Mouse (Mus musculus) forebrain, embryonic 10.5 days (tissue): Measurements from ENCODE around the gene Dctpp1. TPM values are rescaled to one million over a fixed set of nuclear protein-coding genes. Genes with fewer than 3 reads are reported as not detected.
A peak's percentile ranks its signal among the peaks of the same experiment; 100 is the strongest.

Experiments used
- DNase-seq: peaks from one replicate; pipeline ENCODE4 v3.0.0-alpha.2; 2017; ENCODE audit warnings: low spot score; ENCODE audit errors: extremely low spot score
- H3K27ac ChIP-seq: fragments of 300-500 bp; sonication (generic); 2 replicates; pipeline ENCODE4 v1.5.1; 2016; ENCODE audit warnings: mild to moderate bottlenecking
- H3K27me3 ChIP-seq: fragments of 300-500 bp; sonication (generic); 2 replicates; pipeline ENCODE4 v1.6.1; 2016; ENCODE audit warnings: mild to moderate bottlenecking; ENCODE audit not compliant: poor library complexity, severe bottlenecking
- H3K36me3 ChIP-seq: fragments of 300-500 bp; sonication (generic); replicated peaks from 2 replicates; pipeline ENCODE4 v1.6.1; 2016; ENCODE audit warnings: mild to moderate bottlenecking, moderate library complexity
- H3K4me1 ChIP-seq: fragments of 300-500 bp; sonication (generic); 2 replicates; pipeline ENCODE4 v1.6.1; 2016
- H3K4me3 ChIP-seq: fragments of 300-500 bp; sonication (generic); 2 replicates; pipeline ENCODE4 v1.5.1; 2016; ENCODE audit warnings: mild to moderate bottlenecking, moderate library complexity
- H3K9me3 ChIP-seq: fragments of 300-500 bp; sonication (generic); 2 replicates; pipeline ENCODE4 v1.6.1; 2016; ENCODE audit warnings: mild to moderate bottlenecking, moderate library complexity
- WGBS: fragments of 180-500 bp; shearing (Covaris S2); methylation state at CpG from one replicate; pipeline ENCODE4 v1.1.7; 2016; 5-methylcytosine and 5-hydroxymethylcytosine counted together
- polyA plus RNA-seq: library from polyadenylated mRNA; unstranded; fragments of >200 nt; fragmentation: Nextera tagmentation; extraction: Ambion mirVana; gene quantifications from 2 replicates; pipeline ENCODE4 v1.2.1, GENCODE M21; 2016

Dctpp1 gene
- polyA plus RNA-seq, 1 experiment from 2014 or later, result 383 TPM

GRCm38 (mm10) chr7:127234777-127235176 is 25.7 kb downstream of the Dctpp1 start:
- H3K27ac ChIP-seq, result no peak overlapping the region
- peaks cover 38% of the 10 kb centered on the region for H3K4me1 ChIP-seq
- peak overlapping the region; percentile 73 for H3K4me3 ChIP-seq
- no peak for DNase-seq
- H3K9me3 ChIP-seq, result peaks cover 27% of the 10 kb centered on the region
- 97% methylated on average over 2 of the region's 2 CpGs for WGBS
- H3K27me3 ChIP-seq, result no peaks in the 10 kb centered on the region
- H3K36me3 ChIP-seq, result peaks cover 75% of the 10 kb centered on the region

- no peak for DNase-seq
- Histone ChIP-seq H3K27ac (peak overlapping the region; percentile 100), H3K4me3 (peak overlapping the region; percentile 73), H3K9me3 (peaks cover 27% of the 10 kb centered on the region), H3K4me1 (peaks cover 39% of the 10 kb centered on the region), H3K36me3 (peaks cover 75% of the 10 kb centered on the region), H3K27me3 (no peaks in the 10 kb centered on the region)
- WGBS, result 8% methylated on average over 9 of the region's 9 CpGs
Observed at GRCm38 (mm10) chr7:127233765-127234164, 26.7 kb downstream of the Dctpp1 start.

GRCm38 (mm10) chr7:127233368-127233749 is 27.1 kb downstream of the Dctpp1 start:
- Histone ChIP-seq H3K27ac (peak overlapping the region; percentile 100), H3K27me3 (no peaks in the 10 kb centered on the region), H3K9me3 (peaks cover 27% of the 10 kb centered on the region), H3K36me3 (peaks cover 75% of the 10 kb centered on the region), H3K4me3 (peak overlapping the region; percentile 73), H3K4me1 (peaks cover 39% of the 10 kb centered on the region)
- under 1% methylated on average over 27 of the region's 27 CpGs for WGBS
- DNase-seq, result no peak

- peak; percentile 92 for DNase-seq
- peaks cover 39% of the 10 kb centered on the region for H3K4me1 ChIP-seq
- peaks cover 27% of the 10 kb centered on the region for H3K9me3 ChIP-seq
- WGBS, result under 1% methylated on average over 64 of the region's 64 CpGs
- H3K4me3 ChIP-seq, result peak within 1 kb of the TSS; percentile 73
- no peaks in the 10 kb centered on the region for H3K27me3 ChIP-seq
- H3K27ac ChIP-seq, result peak within 1 kb of the TSS; percentile 100
- peaks cover 73% of the 10 kb centered on the region for H3K36me3 ChIP-seq
Observed at GRCm38 (mm10) chr7:127232622-127233367, 27.7 kb downstream of the Dctpp1 start, which contains the start of the genes Zfp553 and Sept1. Gene Zfp553, plus strand, starts transcription at chr7:127233061. Gene Sept1, minus strand, starts transcription at chr7:127233130.

- WGBS, result 16% methylated on average over 20 of the region's 20 CpGs
Observed at GRCm38 (mm10) chr7:127231826-127232621, 28.5 kb downstream of the Dctpp1 start.

GRCm38 (mm10) chr7:127231376-127231775 is 29.1 kb downstream of the Dctpp1 start:
- 83% methylated on average over 3 of the region's 3 CpGs for WGBS
- Histone ChIP-seq H3K4me3 (peak overlapping the region; percentile 73), H3K27ac (peak overlapping the region; percentile 100), H3K27me3 (no peaks in the 10 kb centered on the region), H3K4me1 (peaks cover 39% of the 10 kb centered on the region), H3K9me3 (peaks cover 14% of the 10 kb centered on the region), H3K36me3 (peaks cover 71% of the 10 kb centered on the region)
- DNase-seq, result no peak

More at GRCm38 (mm10) chr7:127231826-127232621, 28.5 kb downstream of the Dctpp1 start:
- Histone ChIP-seq H3K4me3 (peak overlapping the region; percentile 73), H3K36me3 (peaks cover 73% of the 10 kb centered on the region), H3K9me3 (peaks cover 21% of the 10 kb centered on the region), H3K27ac (peak overlapping the region; percentile 100), H3K4me1 (peaks cover 39% of the 10 kb centered on the region), H3K27me3 (no peaks in the 10 kb centered on the region)
- no peak for DNase-seq

GRCm38 (mm10) chr7:127228615-127229303 is 31.8 kb downstream of the Dctpp1 start:
- no peaks in the 10 kb centered on the region for H3K9me3 ChIP-seq
- 69% methylated on average over 4 of the region's 4 CpGs for WGBS

GRCm38 (mm10) chr7:127225147-127225995 is 35.1 kb downstream of the Dctpp1 start:
- 91% methylated on average over 11 of the region's 11 CpGs for WGBS
- Histone ChIP-seq H3K27ac (peak overlapping the region; percentile 51; the same call in 1 of the 2 replicates), H3K4me1 (peaks cover 7% of the 10 kb centered on the region), H3K36me3 (peaks cover 77% of the 10 kb centered on the region), H3K27me3 (no peaks in the 10 kb centered on the region), H3K9me3 (no peaks in the 10 kb centered on the region), H3K4me3 (no peak overlapping the region)
- DNase-seq, result no peak

More at GRCm38 (mm10) chr7:127228615-127229303, 31.8 kb downstream of the Dctpp1 start:
- peaks cover 69% of the 10 kb centered on the region for H3K36me3 ChIP-seq
- peaks cover 30% of the 10 kb centered on the region for H3K4me1 ChIP-seq
- H3K4me3 ChIP-seq, result no peak overlapping the region
- peak; percentile 62 for DNase-seq
- no peaks in the 10 kb centered on the region for H3K27me3 ChIP-seq
- no peak overlapping the region for H3K27ac ChIP-seq

- H3K4me1 ChIP-seq, result no peaks in the 10 kb centered on the region
- DNase-seq, result no peak
- 91% methylated on average over 6 of the region's 6 CpGs for WGBS
- H3K36me3 ChIP-seq, result peaks cover 70% of the 10 kb centered on the region
- H3K27me3 ChIP-seq, result no peaks in the 10 kb centered on the region
- no peak overlapping the region for H3K27ac ChIP-seq
- H3K9me3 ChIP-seq, result no peaks in the 10 kb centered on the region
- H3K4me3 ChIP-seq, result no peak overlapping the region
Observed at GRCm38 (mm10) chr7:127224616-127225015, 35.9 kb downstream of the Dctpp1 start.

- Histone ChIP-seq H3K9me3 (no peaks in the 10 kb centered on the region), H3K27ac (no peak overlapping the region), H3K27me3 (no peaks in the 10 kb centered on the region), H3K4me1 (no peaks in the 10 kb centered on the region), H3K4me3 (no peak overlapping the region), H3K36me3 (peaks cover 62% of the 10 kb centered on the region)
- WGBS, result 91% methylated on average over 6 of the region's 6 CpGs
- DNase-seq, result no peak
Observed at GRCm38 (mm10) chr7:127223515-127224478, 36.7 kb downstream of the Dctpp1 start.

- WGBS, result 96% methylated on average over 3 of the region's 3 CpGs
- Histone ChIP-seq H3K36me3 (peaks cover 57% of the 10 kb centered on the region), H3K27ac (no peak overlapping the region), H3K4me1 (no peaks in the 10 kb centered on the region), H3K9me3 (no peaks in the 10 kb centered on the region), H3K27me3 (no peaks in the 10 kb centered on the region), H3K4me3 (no peak overlapping the region)
- no peak for DNase-seq
Observed at GRCm38 (mm10) chr7:127223106-127223505, 37.4 kb downstream of the Dctpp1 start.
